Mouse (Mus musculus) midbrain, embryonic 16.5 days (tissue): ENCODE measurements around the gene Slc2a1. TPM values are rescaled to one million over a fixed set of nuclear protein-coding genes. Genes with fewer than 3 reads are reported as not detected.

Experiments used
- ATAC-seq: fragments of 200-750 bp; cut with Nextera tagmentation; 2 replicates; pipeline ENCODE4 v1.8.0; 2017; ENCODE audit warnings: moderate TSS enrichment
- H3K27ac ChIP-seq: fragments of 300-500 bp; sonication (generic); 2 replicates; pipeline ENCODE4 v1.5.1; 2014; ENCODE audit warnings: mild to moderate bottlenecking, low read length, mixed read lengths
- H3K27me3 ChIP-seq: fragments of 300-500 bp; sonication (generic); 2 replicates; pipeline ENCODE4 v1.6.1; 2014; ENCODE audit warnings: low read depth, low read length, mixed read lengths; ENCODE audit not compliant: control insufficient read depth, insufficient read depth
- H3K36me3 ChIP-seq: fragments of 300-500 bp; sonication (generic); 2 replicates; pipeline ENCODE4 v1.6.1; 2014; ENCODE audit warnings: mild to moderate bottlenecking, low read length, moderate library complexity, mixed read lengths; ENCODE audit not compliant: control insufficient read depth, insufficient read depth
- H3K4me1 ChIP-seq: fragments of 300-500 bp; sonication (generic); 2 replicates; pipeline ENCODE4 v1.6.1; 2014; ENCODE audit warnings: mild to moderate bottlenecking, low read length, mixed read lengths; ENCODE audit not compliant: control insufficient read depth, insufficient read depth
- H3K4me2 ChIP-seq: fragments of 300-500 bp; sonication (generic); 2 replicates; pipeline ENCODE4 v1.6.1; 2014; ENCODE audit warnings: mild to moderate bottlenecking, low read length, mixed read lengths
- H3K4me3 ChIP-seq: fragments of 300-500 bp; sonication (generic); 2 replicates; pipeline ENCODE4 v1.5.1; 2014; ENCODE audit warnings: low read depth, mild to moderate bottlenecking, low read length, moderate library complexity, mixed read lengths
- H3K9ac ChIP-seq: fragments of 300-500 bp; sonication (generic); 2 replicates; pipeline ENCODE4 v1.6.1; 2014; ENCODE audit warnings: low read depth, low read length, mixed read lengths
- H3K9me3 ChIP-seq: fragments of 300-500 bp; sonication (generic); replicated peaks from 2 replicates; pipeline ENCODE4 v1.6.1; 2014; ENCODE audit warnings: mild to moderate bottlenecking, low read length, mixed read lengths; ENCODE audit not compliant: control insufficient read depth, poor library complexity, severe bottlenecking
- WGBS: fragments of 180-500 bp; shearing (Covaris S2); extraction: QIAGEN DNeasy Blood & Tissue Kit; methylation state at CpG from one replicate; pipeline ENCODE4 v1.1.7; 2014; 5-methylcytosine and 5-hydroxymethylcytosine counted together
- polyA plus RNA-seq: library from polyadenylated mRNA; unstranded; fragments of >200 nt; fragmentation: Nextera tagmentation; extraction: Ambion mirVana; gene quantifications from 2 replicates; pipeline ENCODE4 v1.2.1, GENCODE M21; 2015

The Slc2a1 gene
- polyA plus RNA-seq, 1 experiment from 2014 or later: 90.7 TPM

- WGBS: 90% methylated on average over 5 of the region's 5 CpGs
- H3K36me3 ChIP-seq: no peaks in the 10 kb centered on the region
- no peak overlapping the region for H3K9ac ChIP-seq
- H3K27me3 ChIP-seq: no peaks in the 10 kb centered on the region
- H3K4me1 ChIP-seq: no peaks in the 10 kb centered on the region
- no peak overlapping the region for H3K27ac ChIP-seq
- no peak overlapping the region for H3K4me3 ChIP-seq
- H3K4me2 ChIP-seq: no peak overlapping the region
- ATAC-seq: no peak
- no peaks in the 10 kb centered on the region for H3K9me3 ChIP-seq
Measured at GRCm38 (mm10) chr4:119147347-119147746, 38.8 kb downstream of the Slc2a1 start.

GRCm38 (mm10) chr4:119148741-119149140 lies 40.2 kb downstream of the Slc2a1 start:
- no peak for ATAC-seq
- Histone ChIP-seq H3K9me3 (no peaks in the 10 kb centered on the region), H3K27ac (no peak overlapping the region), H3K27me3 (no peaks in the 10 kb centered on the region), H3K4me3 (no peak overlapping the region), H3K9ac (no peak overlapping the region), H3K4me1 (no peaks in the 10 kb centered on the region), H3K36me3 (no peaks in the 10 kb centered on the region), H3K4me2 (no peak overlapping the region)
- WGBS: 92% methylated on average over 11 of the region's 11 CpGs

- ATAC-seq: no peak
- no peaks in the 10 kb centered on the region for H3K36me3 ChIP-seq
- H3K27me3 ChIP-seq: no peaks in the 10 kb centered on the region
- no peak overlapping the region for H3K27ac ChIP-seq
- H3K4me3 ChIP-seq: no peak overlapping the region
- WGBS: 39% methylated on average over 2 of the region's 2 CpGs
- no peak overlapping the region for H3K9ac ChIP-seq
- no peaks in the 10 kb centered on the region for H3K4me1 ChIP-seq
- H3K4me2 ChIP-seq: no peak overlapping the region
- no peaks in the 10 kb centered on the region for H3K9me3 ChIP-seq
Measured at GRCm38 (mm10) chr4:119157186-119157585, 48.7 kb downstream of the Slc2a1 start.

GRCm38 (mm10) chr4:119157891-119158290 lies 49.4 kb downstream of the Slc2a1 start:
- H3K9me3 ChIP-seq: no peaks in the 10 kb centered on the region
- WGBS: 87% methylated on average over 5 of the region's 5 CpGs
- no peak for ATAC-seq
- H3K27me3 ChIP-seq: no peaks in the 10 kb centered on the region
- H3K9ac ChIP-seq: no peak overlapping the region
- H3K4me1 ChIP-seq: no peaks in the 10 kb centered on the region
- no peak overlapping the region for H3K4me3 ChIP-seq
- no peak overlapping the region for H3K4me2 ChIP-seq
- H3K27ac ChIP-seq: no peak overlapping the region
- no peaks in the 10 kb centered on the region for H3K36me3 ChIP-seq

GRCm38 (mm10) chr4:119161358-119161757 lies 52.8 kb downstream of the Slc2a1 start:
- Histone ChIP-seq H3K9ac (no peak overlapping the region), H3K27me3 (no peaks in the 10 kb centered on the region), H3K9me3 (no peaks in the 10 kb centered on the region), H3K4me1 (no peaks in the 10 kb centered on the region), H3K27ac (no peak overlapping the region), H3K4me3 (no peak overlapping the region), H3K36me3 (no peaks in the 10 kb centered on the region), H3K4me2 (no peak overlapping the region)
- 73% methylated on average over 3 of the region's 3 CpGs for WGBS
- ATAC-seq: no peak

- no peak overlapping the region for H3K4me3 ChIP-seq
- H3K27ac ChIP-seq: no peak overlapping the region
- H3K4me2 ChIP-seq: no peak overlapping the region
- no peaks in the 10 kb centered on the region for H3K9me3 ChIP-seq
- no peaks in the 10 kb centered on the region for H3K4me1 ChIP-seq
- ATAC-seq: no peak
- H3K36me3 ChIP-seq: no peaks in the 10 kb centered on the region
- 64% methylated on average over 4 of the region's 4 CpGs for WGBS
- no peak overlapping the region for H3K9ac ChIP-seq
- H3K27me3 ChIP-seq: no peaks in the 10 kb centered on the region
Measured at GRCm38 (mm10) chr4:119162990-119163389, 54.5 kb downstream of the Slc2a1 start.

GRCm38 (mm10) chr4:119165916-119166315 lies 57.4 kb downstream of the Slc2a1 start:
- Histone ChIP-seq H3K36me3 (peaks cover 12% of the 10 kb centered on the region), H3K27me3 (no peaks in the 10 kb centered on the region), H3K9me3 (no peaks in the 10 kb centered on the region), H3K4me2 (no peak overlapping the region), H3K4me1 (no peaks in the 10 kb centered on the region), H3K4me3 (no peak overlapping the region), H3K27ac (no peak overlapping the region), H3K9ac (no peak overlapping the region)
- no peak for ATAC-seq
- 78% methylated on average over 7 of the region's 7 CpGs for WGBS

- Histone ChIP-seq H3K27ac (no peak overlapping the region), H3K9ac (no peak overlapping the region), H3K36me3 (peaks cover 12% of the 10 kb centered on the region), H3K27me3 (no peaks in the 10 kb centered on the region), H3K4me1 (peaks cover 5% of the 10 kb centered on the region; the same call in 1 of the 2 replicates), H3K4me3 (no peak overlapping the region), H3K9me3 (no peaks in the 10 kb centered on the region), H3K4me2 (no peak overlapping the region)
- no peak for ATAC-seq
- WGBS: 92% methylated on average over 4 of the region's 4 CpGs
Measured at GRCm38 (mm10) chr4:119167068-119167467, 58.6 kb downstream of the Slc2a1 start.

- H3K4me3 ChIP-seq: no peak overlapping the region
- 2% methylated on average over 4 of the region's 4 CpGs for WGBS
- H3K9me3 ChIP-seq: no peaks in the 10 kb centered on the region
- no peak overlapping the region for H3K4me2 ChIP-seq
- H3K27ac ChIP-seq: no peak overlapping the region
- peaks cover 8% of the 10 kb centered on the region for H3K4me1 ChIP-seq
- ATAC-seq: 0 out of 2 replicates have a peak, but pooled peaks have one; percentile 44
- peaks cover 12% of the 10 kb centered on the region for H3K36me3 ChIP-seq
- no peaks in the 10 kb centered on the region for H3K27me3 ChIP-seq
- H3K9ac ChIP-seq: no peak overlapping the region
Measured at GRCm38 (mm10) chr4:119167663-119168062, 59.2 kb downstream of the Slc2a1 start.
